In genomic region chr4:99176841-99177240, GRCm38 (mm10) we compare ENCODE assay signal across 12 mouse cellular contexts.
"Had no signal": no experiment of that assay in that cellular context is flagged by ENCODE, and none has a peak within 500 bp of the region (broad histone marks: within the 10 kb centered on the region; RNA-seq: fewer than 3 reads in every experiment).

No protein-coding gene starts in this region.

- H3K36me3 ChIP-seq: kidney, embryonic 15.5 days; limb, embryonic 13.5 days; midbrain, embryonic 10.5 days; neural tube, embryonic 12.5 days had no signal

- DNase-seq: kidney, postnatal 36 days; left cerebral cortex, postnatal 4 days; lung, adult 18-20 months; midbrain, embryonic 14.5 days; thymus, postnatal 4 days had no signal

- H3K4me1 ChIP-seq: neural tube, embryonic 12.5 days had no signal

- H3K27ac ChIP-seq: kidney, embryonic 15.5 days; layer of hippocampus, adult 2 months; limb, embryonic 13.5 days; liver, embryonic 14.5 days; midbrain, embryonic 10.5 days; neural tube, embryonic 12.5 days; stomach, postnatal 0 days had no signal

- H3K4me2 ChIP-seq: kidney, embryonic 15.5 days; limb, embryonic 13.5 days; neural tube, embryonic 12.5 days had no signal

- H3K4me3 ChIP-seq: kidney, embryonic 15.5 days; layer of hippocampus, adult 2 months; limb, embryonic 13.5 days; midbrain, embryonic 10.5 days; neural tube, embryonic 12.5 days had no signal

- H3K27me3 ChIP-seq: limb, embryonic 13.5 days; neural tube, embryonic 12.5 days had no signal

- H3K9ac ChIP-seq: kidney, embryonic 15.5 days; limb, embryonic 13.5 days; liver, embryonic 14.5 days; neural tube, embryonic 12.5 days had no signal

- H3K9me3 ChIP-seq: kidney, embryonic 15.5 days; limb, embryonic 13.5 days; midbrain, embryonic 10.5 days; neural tube, embryonic 12.5 days had no signal
